Mouse (Mus musculus): ENCODE data around the gene Stk32c. TPM values are rescaled to one million over a fixed set of nuclear protein-coding genes. Genes with fewer than 3 reads are reported as not detected.

The Stk32c gene
- polyA plus RNA-seq, 1 experiment from 2014 or later: not detected

DNA sequence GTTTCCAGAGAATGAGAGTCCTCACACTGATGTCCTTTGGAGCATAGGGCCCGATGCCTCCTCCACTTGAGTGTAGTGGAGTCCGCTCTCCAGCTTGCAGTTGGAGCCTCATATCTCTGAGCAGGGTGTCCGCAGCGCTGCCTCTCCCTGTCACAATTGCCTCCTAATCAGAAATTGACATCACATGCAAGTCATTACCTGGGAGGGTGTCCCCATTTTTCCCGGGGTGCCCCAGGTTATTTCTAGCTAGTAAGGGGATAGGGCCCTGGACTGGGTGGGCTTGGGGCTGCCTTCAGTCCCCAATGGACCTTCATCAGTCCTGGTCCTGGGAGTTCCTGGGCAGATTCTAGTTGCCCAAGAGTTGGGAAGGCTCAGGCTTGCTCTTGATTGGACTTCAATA is 120.4 kb downstream of the Stk32c start:
- Histone ChIP-seq H3K4me2 (replicated peaks; ENCODE audit: low read depth, low read length) (no peak overlapping the region), H3K4me1 (ENCODE audit: control insufficient read depth, insufficient read depth, low read length) (no peaks in the 10 kb centered on the region), H3K9ac (ENCODE audit: low read depth, low read length) (no peak overlapping the region), H3K9me3 (ENCODE audit: control insufficient read depth, low read length) (no peaks in the 10 kb centered on the region), H3K36me3 (ENCODE audit: control insufficient read depth, insufficient read depth, low read length) (peaks cover 8% of the 10 kb centered on the region; the same call in 1 of the 2 replicates), H3K27ac (ENCODE audit: low read depth, low read length) (no peak overlapping the region), H3K4me3 (ENCODE audit: low read length) (no peak overlapping the region), H3K27me3 (ENCODE audit: control insufficient read depth, insufficient read depth, low read length) (no peaks in the 10 kb centered on the region; the same call in 1 of the 2 replicates)
- ATAC-seq (ENCODE audit: low FRiP score, low TSS enrichment): no peak
- WGBS: 93% methylated on average over 5 of the region's 5 CpGs

DNA sequence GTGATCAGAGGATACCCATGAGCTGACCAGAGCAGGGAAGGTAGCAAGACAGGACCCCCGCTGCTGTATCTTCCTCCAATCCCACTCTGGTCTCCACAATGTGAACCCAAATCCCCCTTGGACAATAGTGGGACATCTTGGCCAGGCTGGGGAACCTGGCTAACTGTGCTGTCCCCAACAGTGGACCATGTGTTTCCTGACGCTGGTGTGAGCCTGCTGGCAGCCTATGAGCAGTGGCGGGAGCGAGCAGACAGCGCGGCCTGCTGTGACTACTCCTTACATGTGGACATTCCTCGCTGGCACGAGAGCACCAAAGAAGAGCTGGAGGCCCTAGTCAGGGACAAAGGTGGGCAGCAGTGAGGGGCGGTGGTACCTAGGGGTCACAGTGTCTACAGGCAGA is 121.4 kb downstream of the Stk32c start:
- Histone ChIP-seq H3K27me3 (ENCODE audit: control insufficient read depth, insufficient read depth, low read length) (peaks cover 8% of the 10 kb centered on the region), H3K4me2 (replicated peaks; ENCODE audit: low read depth, low read length) (no peak overlapping the region), H3K9ac (ENCODE audit: low read depth, low read length) (no peak overlapping the region), H3K27ac (ENCODE audit: low read depth, low read length) (no peak overlapping the region), H3K9me3 (ENCODE audit: control insufficient read depth, low read length) (no peaks in the 10 kb centered on the region), H3K4me1 (ENCODE audit: control insufficient read depth, insufficient read depth, low read length) (no peaks in the 10 kb centered on the region), H3K36me3 (ENCODE audit: control insufficient read depth, insufficient read depth, low read length) (peaks cover 8% of the 10 kb centered on the region; the same call in 1 of the 2 replicates), H3K4me3 (ENCODE audit: low read length) (no peak overlapping the region)
- WGBS: 91% methylated on average over 9 of the region's 9 CpGs
- ATAC-seq (ENCODE audit: low FRiP score, low TSS enrichment): no peak

DNA sequence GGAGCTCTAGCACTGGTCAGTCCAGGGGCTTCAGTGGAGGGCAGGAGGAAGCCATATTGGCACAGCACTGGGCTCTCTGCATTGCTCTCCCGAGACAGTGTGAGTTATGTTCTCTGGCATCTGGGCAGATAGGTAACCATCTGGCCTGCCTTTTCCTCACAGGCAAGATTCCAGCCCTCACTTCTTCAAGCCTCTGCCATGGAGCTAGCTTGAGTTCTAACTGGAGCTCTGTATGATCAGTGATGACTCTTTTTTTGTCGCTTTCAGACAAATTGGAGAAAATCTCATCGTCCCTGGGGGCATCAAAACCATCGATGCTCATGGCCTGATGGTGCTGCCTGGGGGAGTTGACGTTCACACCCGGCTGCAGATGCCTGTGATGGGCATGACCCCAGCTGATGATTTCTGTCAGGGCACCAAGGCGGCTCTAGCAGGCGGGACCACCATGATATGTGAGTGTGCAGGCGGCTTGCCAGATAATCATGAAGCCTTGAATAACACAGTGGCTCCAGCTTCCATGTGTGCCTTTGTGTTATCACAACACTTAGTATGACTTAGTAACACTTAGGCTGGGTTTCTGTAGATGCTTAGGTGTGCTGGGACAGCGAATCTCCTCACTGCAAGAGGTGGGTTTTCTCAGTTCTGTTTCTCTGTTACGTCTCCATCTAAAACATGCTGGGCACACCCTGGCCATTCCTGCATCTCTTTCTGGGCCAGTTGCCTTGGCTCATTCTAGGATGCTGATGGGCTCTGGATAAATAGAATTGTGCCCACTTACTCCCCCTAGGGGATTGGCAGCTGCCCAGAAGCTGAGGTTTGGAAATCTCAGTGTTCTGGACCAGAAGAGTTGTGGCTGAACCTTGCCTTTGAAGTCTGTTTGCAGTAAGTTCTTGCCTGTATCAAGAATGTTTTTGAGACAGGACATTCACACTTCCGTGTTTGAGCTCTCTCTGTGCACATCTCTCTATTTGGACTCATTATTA is 122.9 kb downstream of the Stk32c start:
- no peak overlapping the region for H3K9ac ChIP-seq (ENCODE audit: low read depth, low read length)
- ATAC-seq (ENCODE audit: low FRiP score, low TSS enrichment): no peak
- H3K27me3 ChIP-seq (ENCODE audit: control insufficient read depth, insufficient read depth, low read length): peaks cover 16% of the 10 kb centered on the region
- no peak overlapping the region for H3K27ac ChIP-seq (ENCODE audit: low read depth, low read length)
- WGBS: 77% methylated on average over 12 of the region's 12 CpGs
- H3K4me2 ChIP-seq (replicated peaks; ENCODE audit: low read depth, low read length): no peak overlapping the region
- no peaks in the 10 kb centered on the region for H3K9me3 ChIP-seq (ENCODE audit: control insufficient read depth, low read length)
- H3K36me3 ChIP-seq (ENCODE audit: control insufficient read depth, insufficient read depth, low read length): peaks cover 8% of the 10 kb centered on the region; the same call in 1 of the 2 replicates
- no peaks in the 10 kb centered on the region for H3K4me1 ChIP-seq (ENCODE audit: control insufficient read depth, insufficient read depth, low read length)
- no peak overlapping the region for H3K4me3 ChIP-seq (ENCODE audit: low read length)

DNA sequence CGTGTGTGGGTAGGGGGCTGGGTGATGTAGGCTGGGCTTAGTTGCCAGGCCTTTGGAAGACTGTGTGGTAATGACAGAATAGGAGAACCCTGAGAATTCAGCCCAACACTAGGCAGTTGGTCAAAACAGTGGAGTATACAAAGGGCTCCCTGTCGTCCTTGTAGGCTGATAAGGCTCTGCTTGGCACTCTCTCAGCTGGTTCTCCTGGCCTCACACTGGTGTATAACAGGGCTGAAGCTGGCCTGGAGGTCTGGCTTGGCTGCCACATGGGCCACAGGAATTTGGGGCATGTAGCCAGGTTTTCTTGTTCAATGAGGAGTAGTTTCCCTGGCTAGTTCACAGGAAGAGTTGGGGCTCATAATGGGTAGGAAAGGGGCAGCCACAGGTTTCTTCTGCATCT is 125.3 kb downstream of the Stk32c start:
- Histone ChIP-seq H3K4me1 (ENCODE audit: control insufficient read depth, insufficient read depth, low read length) (no peaks in the 10 kb centered on the region), H3K36me3 (ENCODE audit: control insufficient read depth, insufficient read depth, low read length) (peaks cover 3% of the 10 kb centered on the region; the same call in 1 of the 2 replicates), H3K27ac (ENCODE audit: low read depth, low read length) (no peak overlapping the region), H3K9me3 (ENCODE audit: control insufficient read depth, low read length) (no peaks in the 10 kb centered on the region), H3K9ac (ENCODE audit: low read depth, low read length) (no peak overlapping the region), H3K4me3 (ENCODE audit: low read length) (no peak overlapping the region), H3K27me3 (ENCODE audit: control insufficient read depth, insufficient read depth, low read length) (peaks cover 16% of the 10 kb centered on the region), H3K4me2 (replicated peaks; ENCODE audit: low read depth, low read length) (no peak overlapping the region)
- no peak for ATAC-seq (ENCODE audit: low FRiP score, low TSS enrichment)
- 79% methylated on average over 2 of the region's 2 CpGs for WGBS

DNA sequence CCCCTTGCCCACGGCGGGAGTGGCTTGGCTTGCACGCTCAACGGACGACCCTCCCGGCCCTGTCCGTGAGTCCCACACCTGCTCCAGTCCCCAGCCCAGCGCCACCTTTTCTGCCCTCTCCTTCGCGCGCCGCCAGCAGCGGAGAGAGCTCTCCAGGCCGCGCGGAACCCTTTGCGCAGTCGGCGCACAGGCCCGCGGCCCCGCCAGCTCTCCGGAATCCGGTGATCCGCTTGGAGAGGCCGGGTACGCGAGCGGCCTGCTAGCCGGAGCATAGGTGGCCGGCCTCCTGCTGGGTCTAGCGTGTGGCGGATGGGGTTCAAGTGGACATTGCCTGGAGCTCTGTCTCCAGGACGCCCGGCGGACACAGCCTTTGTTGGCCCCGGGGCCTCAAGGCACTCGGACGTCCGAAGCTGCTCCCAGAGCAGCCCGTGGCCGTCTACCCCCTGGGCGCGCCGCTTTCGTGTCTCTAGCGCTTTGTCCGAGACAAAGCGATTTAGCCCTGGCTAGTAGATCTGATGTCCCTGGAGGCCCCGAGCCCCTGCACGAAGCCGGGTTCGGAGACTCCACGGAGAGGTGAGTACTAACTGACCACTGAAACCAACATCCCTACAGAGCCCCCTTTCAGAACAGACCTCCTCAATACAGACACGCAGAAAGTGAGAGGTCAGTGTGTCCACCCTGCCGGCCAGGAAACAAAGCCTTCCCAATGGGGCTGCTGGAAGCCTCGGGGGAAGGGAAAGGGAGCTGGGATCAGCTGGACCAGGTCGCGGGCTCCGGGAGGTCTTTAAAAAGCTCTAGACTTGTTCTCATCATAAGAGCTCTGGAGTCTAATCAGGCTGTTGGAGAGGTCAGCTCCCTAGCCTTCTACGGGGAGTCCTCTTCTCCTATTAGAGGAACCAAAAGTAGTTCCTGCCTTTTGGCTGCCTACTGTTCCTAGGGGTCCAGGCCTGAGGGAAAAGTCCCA is 126.6 kb downstream of the Stk32c start:
- H3K27me3 ChIP-seq (ENCODE audit: control insufficient read depth, insufficient read depth, low read length): peaks cover 16% of the 10 kb centered on the region
- no peaks in the 10 kb centered on the region; the same call in 1 of the 2 replicates for H3K36me3 ChIP-seq (ENCODE audit: control insufficient read depth, insufficient read depth, low read length)
- peak overlapping the region; percentile 89 for H3K4me2 ChIP-seq (replicated peaks; ENCODE audit: low read depth, low read length)
- peak; percentile 70 for ATAC-seq (ENCODE audit: low FRiP score, low TSS enrichment)
- H3K4me1 ChIP-seq (ENCODE audit: control insufficient read depth, insufficient read depth, low read length): no peaks in the 10 kb centered on the region
- 1% methylated on average over 61 of the region's 61 CpGs for WGBS
- no peak overlapping the region for H3K27ac ChIP-seq (ENCODE audit: low read depth, low read length)
- H3K9me3 ChIP-seq (ENCODE audit: control insufficient read depth, low read length): no peaks in the 10 kb centered on the region
- H3K9ac ChIP-seq (ENCODE audit: low read depth, low read length): peak overlapping the region; percentile 69
- peak overlapping the region; percentile 63 for H3K4me3 ChIP-seq (ENCODE audit: low read length)

DNA sequence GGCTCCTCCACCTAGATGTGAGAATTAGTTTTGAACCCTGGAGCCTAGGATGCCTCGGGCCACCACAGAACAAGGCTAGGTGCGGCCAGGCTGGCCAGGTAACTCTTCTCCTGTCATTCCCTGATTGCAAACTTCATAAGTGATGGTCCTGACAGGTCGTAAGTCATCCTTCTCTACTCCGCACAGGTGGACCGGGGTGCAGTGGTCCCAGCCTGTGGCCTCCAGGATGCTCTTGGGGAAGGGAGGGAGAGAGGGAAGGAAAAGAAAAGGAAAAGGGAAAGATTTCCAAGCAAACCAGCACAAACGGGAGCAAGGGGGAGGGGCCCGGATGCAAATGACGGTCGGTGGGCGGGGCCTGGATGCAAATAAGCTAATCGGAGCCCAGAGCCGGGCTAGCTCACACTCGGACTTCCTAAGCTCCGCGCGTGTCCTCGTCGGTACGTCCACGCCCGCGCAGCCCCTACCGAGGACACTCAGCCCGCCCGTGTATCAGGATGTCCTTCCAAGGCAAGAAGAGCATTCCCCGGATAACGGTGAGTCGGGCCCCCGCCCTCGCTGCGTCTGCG is 127.4 kb downstream of the Stk32c start, which contains the start of gene Dpysl4:
Gene Dpysl4, plus strand, starts transcription at position 373 of the 566 bp plus-strand sequence.
- Histone ChIP-seq H3K9me3 (ENCODE audit: control insufficient read depth, low read length) (no peaks in the 10 kb centered on the region), H3K4me2 (replicated peaks; ENCODE audit: low read depth, low read length) (peak within 1 kb of the TSS; percentile 89), H3K27me3 (ENCODE audit: control insufficient read depth, insufficient read depth, low read length) (peaks cover 16% of the 10 kb centered on the region), H3K27ac (ENCODE audit: low read depth, low read length) (no peak within 1 kb of the TSS), H3K36me3 (ENCODE audit: control insufficient read depth, insufficient read depth, low read length) (no peaks in the 10 kb centered on the region; the same call in 1 of the 2 replicates), H3K4me1 (ENCODE audit: control insufficient read depth, insufficient read depth, low read length) (no peaks in the 10 kb centered on the region), H3K4me3 (ENCODE audit: low read length) (peak within 1 kb of the TSS; percentile 63), H3K9ac (ENCODE audit: low read depth, low read length) (peak within 1 kb of the TSS; percentile 69)
- WGBS: 6% methylated on average over 32 of the region's 32 CpGs
- ATAC-seq (ENCODE audit: low FRiP score, low TSS enrichment): peak; percentile 81

DNA sequence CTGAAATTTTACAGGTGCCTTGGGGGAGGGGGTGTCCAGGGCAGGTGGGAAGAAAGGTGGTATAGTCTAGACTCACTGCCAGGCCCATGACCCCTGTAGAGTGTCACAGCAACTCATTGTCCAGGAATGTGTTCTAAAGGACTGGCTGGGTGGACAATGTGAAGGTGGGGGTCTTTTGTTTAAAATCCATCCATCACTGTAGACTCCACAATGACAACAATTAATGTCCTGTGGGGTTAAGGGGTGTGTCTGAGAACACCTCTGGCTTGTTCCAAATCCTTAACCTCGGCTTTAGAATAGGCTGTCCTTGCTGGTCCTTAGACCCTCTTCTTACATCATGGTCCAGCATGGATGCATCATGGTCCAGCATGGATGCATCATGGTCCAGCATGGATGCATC is 128.8 kb downstream of the Stk32c start:
- Histone ChIP-seq H3K9me3 (ENCODE audit: control insufficient read depth, low read length) (no peaks in the 10 kb centered on the region), H3K27ac (ENCODE audit: low read depth, low read length) (no peak overlapping the region)
- 79% methylated on average over 1 of the region's 1 CpGs for WGBS

DNA sequence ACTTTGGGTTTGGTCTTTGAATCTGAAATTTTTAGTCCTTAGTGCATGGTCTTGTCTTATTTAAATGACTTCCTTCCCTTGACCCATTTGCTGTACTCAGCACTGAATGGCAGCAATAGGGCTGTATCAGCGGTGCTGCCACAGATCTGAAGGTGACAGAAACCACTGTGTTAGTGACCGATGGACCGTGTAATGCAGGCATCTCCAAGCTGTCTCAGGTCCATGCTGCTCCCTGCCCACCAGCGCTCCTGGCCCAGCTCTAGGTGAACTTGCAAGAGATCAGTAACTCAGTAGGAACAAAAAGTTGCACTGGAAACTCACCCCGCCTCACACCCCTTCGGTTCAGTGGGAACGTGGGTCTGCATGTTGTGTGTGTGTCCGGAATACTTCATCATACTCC is 130.8 kb downstream of the Stk32c start:
- no peak overlapping the region for H3K27ac ChIP-seq (ENCODE audit: low read depth, low read length)
- no peak overlapping the region for H3K4me3 ChIP-seq (ENCODE audit: low read length)
- 36% methylated on average over 8 of the region's 8 CpGs for WGBS
- H3K36me3 ChIP-seq (ENCODE audit: control insufficient read depth, insufficient read depth, low read length): no peaks in the 10 kb centered on the region
- no peak overlapping the region for H3K9ac ChIP-seq (ENCODE audit: low read depth, low read length)
- H3K4me1 ChIP-seq (ENCODE audit: control insufficient read depth, insufficient read depth, low read length): peaks cover 17% of the 10 kb centered on the region
- peaks cover 12% of the 10 kb centered on the region for H3K27me3 ChIP-seq (ENCODE audit: control insufficient read depth, insufficient read depth, low read length)
- ATAC-seq (ENCODE audit: low FRiP score, low TSS enrichment): no peak
- no peaks in the 10 kb centered on the region for H3K9me3 ChIP-seq (ENCODE audit: control insufficient read depth, low read length)
- no peak overlapping the region for H3K4me2 ChIP-seq (replicated peaks; ENCODE audit: low read depth, low read length)

More for the DNA sequence above, 128.8 kb downstream of the Stk32c start:
- no peak overlapping the region for H3K4me3 ChIP-seq (ENCODE audit: low read length)
- no peaks in the 10 kb centered on the region for H3K36me3 ChIP-seq (ENCODE audit: control insufficient read depth, insufficient read depth, low read length)
- H3K27me3 ChIP-seq (ENCODE audit: control insufficient read depth, insufficient read depth, low read length): peaks cover 16% of the 10 kb centered on the region
- no peaks in the 10 kb centered on the region for H3K4me1 ChIP-seq (ENCODE audit: control insufficient read depth, insufficient read depth, low read length)
- H3K9ac ChIP-seq (ENCODE audit: low read depth, low read length): no peak overlapping the region
- no peak for ATAC-seq (ENCODE audit: low FRiP score, low TSS enrichment)
- H3K4me2 ChIP-seq (replicated peaks; ENCODE audit: low read depth, low read length): no peak overlapping the region
